Mouse (Mus musculus) G1E (cell line): Measurements from ENCODE around the gene Pcsk2.

ENCODE experiments used
- CTCF ChIP-seq: IDR thresholded peaks from 2 replicates; pipeline ENCODE4 v1.5.1; 2012; ENCODE audit warnings: low read depth, low read length, inconsistent platforms, mixed read lengths
- GATA1 ChIP-seq: IDR thresholded peaks from 2 replicates; pipeline ENCODE4 v1.6.1; 2012; ENCODE audit warnings: borderline replicate concordance, low read length, inconsistent platforms, mixed read lengths

DNA sequence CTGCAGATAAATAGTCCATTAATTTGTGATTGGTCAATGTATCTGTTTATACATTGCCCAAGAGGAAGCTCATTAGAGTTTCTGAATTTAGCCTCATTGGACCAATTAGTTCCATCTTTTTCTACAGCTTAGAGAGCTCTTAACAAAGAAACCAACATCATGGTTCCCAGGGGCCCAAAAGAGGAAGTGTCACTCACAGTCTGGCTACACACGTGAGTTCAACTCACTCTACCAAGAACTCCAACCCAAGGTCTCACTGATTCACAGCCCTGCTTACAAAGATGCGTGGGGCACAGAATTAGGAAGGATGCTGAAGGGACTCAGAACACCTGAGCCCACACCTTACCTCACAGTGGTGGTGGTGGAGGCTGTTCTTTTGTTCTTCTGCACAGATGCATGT, 19.1 kb downstream of the Pcsk2 start:
- TF ChIP-seq CTCF (no peak), GATA1 (no peak)
